30 mouse cellular contexts compared by ENCODE assay signal in genomic region chr6:42424472-42424871, GRCm38 (mm10). TPM values are rescaled to one million over a fixed set of nuclear protein-coding genes. Genes with fewer than 3 reads are reported as not detected.
DNase-seq lines count a peak whose midpoint lies in the region; ATAC-seq and TF ChIP-seq lines count a peak whose summit lies in the region.
"Had no signal": no experiment of that assay in that cellular context is flagged by ENCODE, and none has a peak within 500 bp of the region (broad histone marks: within the 10 kb centered on the region; RNA-seq: fewer than 3 reads in every experiment).

No protein-coding gene starts in this region.

- no peaks in the 10 kb centered on the region for H3K36me3 ChIP-seq in myocyte (ENCODE audit: control insufficient read depth, insufficient read depth)
- H3K36me3 ChIP-seq: embryonic facial prominence, embryonic 12.5 days; embryonic facial prominence, embryonic 15.5 days; heart, embryonic 12.5 days; heart, embryonic 15.5 days; hindbrain, embryonic 12.5 days had no signal

- TF ChIP-seq POLR2A in myocyte (IDR thresholded peaks at IDR 0.05; ENCODE audit: insufficient read length, low read depth), result no peak

- DNase-seq in adrenal gland, adult 18-20 months (ENCODE audit: low spot score in 2 of 2), result no peak
- DNase-seq in cerebellum, adult 9-10 months, result no peak
- no peak for DNase-seq in cerebellum, postnatal 36 days
- DNase-seq: adrenal gland, postnatal 10 days; adrenal gland, postnatal 36 days; cerebellum, adult 18-20 months; cerebellum, adult 9-11 months; cerebellum, postnatal 25 days; forebrain, postnatal 0 days; gastrocnemius, adult 2 months; gastrocnemius, postnatal 14 days; heart, adult 18-20 months; heart, postnatal 10 days; heart, postnatal 4 days had no signal

- ATAC-seq in common myeloid progenitor, adult 5-6 weeks (replicated peaks; ENCODE audit: low read depth, poor library complexity, severe bottlenecking), result peak; percentile 62
- ATAC-seq in hematopoietic stem cell, adult 5-6 weeks (replicated peaks in 1 of 2; ENCODE audit: insufficient read depth in 1 of 2, low FRiP score in 2 of 2, low TSS enrichment in 1 of 2, low read depth in 1 of 2, poor library complexity in 2 of 2, severe bottlenecking in 2 of 2), result peak; percentile 37 to 44
- ATAC-seq: activated CD4-positive, CD25-positive, alpha-beta regulatory T cell, adult 4 months; forebrain, embryonic 14.5 days; forebrain, postnatal 0 days; hindbrain, embryonic 16.5 days; intestine, postnatal 0 days had no signal

- no peak overlapping the region for H3K4me3 ChIP-seq in myocyte
- H3K4me3 ChIP-seq: embryonic facial prominence, embryonic 12.5 days; embryonic facial prominence, embryonic 15.5 days; gastrocnemius, adult 2 months; heart, embryonic 12.5 days; heart, embryonic 15.5 days; hindbrain, embryonic 12.5 days had no signal

- no peak overlapping the region for H3ac ChIP-seq in myocyte (ENCODE audit: control insufficient read depth, insufficient read length)

- no peaks in the 10 kb centered on the region for H3K27me3 ChIP-seq in myocyte (ENCODE audit: control insufficient read depth, insufficient read depth, insufficient read length)
- H3K27me3 ChIP-seq: embryonic facial prominence, embryonic 12.5 days; embryonic facial prominence, embryonic 15.5 days; heart, embryonic 12.5 days; heart, embryonic 15.5 days; hindbrain, embryonic 12.5 days had no signal

- H3K79me2 ChIP-seq in myocyte (ENCODE audit: control insufficient read depth, insufficient read depth), result no peaks in the 10 kb centered on the region

- peak overlapping the region; percentile 28 for H3K4me2 ChIP-seq in myocyte (ENCODE audit: low read depth)
- H3K4me2 ChIP-seq: embryonic facial prominence, embryonic 12.5 days; embryonic facial prominence, embryonic 15.5 days; heart, embryonic 12.5 days; heart, embryonic 15.5 days; hindbrain, embryonic 12.5 days had no signal

TF ChIP-seq in myocyte, 11 proteins besides CTCF, POLR2A, EP300 and RAD21:
- TF ChIP-seq TCF12 (IDR thresholded peaks at IDR 0.05; ENCODE audit: insufficient read depth, poor library complexity, severe bottlenecking), result no peak
- no peak for TF ChIP-seq E2F4 (IDR thresholded peaks at IDR 0.05; ENCODE audit: insufficient read depth)
- TF ChIP-seq TCF3 (IDR thresholded peaks at IDR 0.05; ENCODE audit: insufficient read length, low read depth), result no peak
- no peak for TF ChIP-seq MYOG (IDR thresholded peaks at IDR 0.05; ENCODE audit: control insufficient read depth in 1 of 3, insufficient read depth in 1 of 3, insufficient read length in 2 of 3, low read depth in 2 of 3)

RNA-seq across cellular contexts. Expression of gene Tas2r126, which starts 9.9 kb away (rescaled TPM):
- total RNA-seq in common myeloid progenitor, adult 5-6 weeks (2017), result not detected in 2 replicates
- total RNA-seq in hematopoietic stem cell, adult 5-6 weeks (2017), result not detected in 2 replicates
- not detected for polyA plus RNA-seq in myocyte (2012; fragmentation: generic; extraction: Trizol)
- total RNA-seq in adrenal gland, adult 18-20 months (2021), result under 1 TPM in 1 of 2 experiments, not detected in 1; 0.89 TPM
- total RNA-seq: ES-E14; forebrain, postnatal 0 days; gastrocnemius, postnatal 14 days; heart, adult 18-20 months; heart, postnatal 10 days; heart, postnatal 4 days had no signal
- polyA plus RNA-seq: activated CD4-positive, CD25-positive, alpha-beta regulatory T cell, adult 4 months; embryonic facial prominence, embryonic 12.5 days; embryonic facial prominence, embryonic 15.5 days; forebrain, embryonic 11.5 days; forebrain, embryonic 14.5 days; forebrain, postnatal 0 days; frontal cortex, adult 2 months; heart, embryonic 12.5 days; heart, embryonic 15.5 days; hindbrain, embryonic 12.5 days; hindbrain, embryonic 16.5 days; intestine, postnatal 0 days had no signal

RNA-seq across cellular contexts. Expression of gene Tas2r135, which starts 19.2 kb away (rescaled TPM):
- total RNA-seq in common myeloid progenitor, adult 5-6 weeks (2017), result not detected in 2 replicates
- not detected in 2 replicates for total RNA-seq in hematopoietic stem cell, adult 5-6 weeks (2017)
- not detected for polyA plus RNA-seq in myocyte (2012; fragmentation: generic; extraction: Trizol)
- 1 to 10 TPM in 1 of 2 experiments, under 1 TPM in 1; 0.38 to 3.4 TPM for total RNA-seq in adrenal gland, adult 18-20 months (2021)
- total RNA-seq: ES-E14; forebrain, postnatal 0 days; gastrocnemius, adult 2 months; gastrocnemius, postnatal 14 days; gastrocnemius, postnatal 4 days; heart, adult 18-20 months had no signal
- polyA plus RNA-seq: embryonic facial prominence, embryonic 12.5 days; embryonic facial prominence, embryonic 15.5 days; forebrain, embryonic 11.5 days; forebrain, embryonic 14.5 days; forebrain, postnatal 0 days; heart, embryonic 12.5 days; heart, embryonic 15.5 days; hindbrain, embryonic 12.5 days; hindbrain, embryonic 16.5 days; intestine, postnatal 0 days had no signal

RNA-seq across cellular contexts. Expression of gene Tas2r143, which starts 24.4 kb away (rescaled TPM):
- total RNA-seq in common myeloid progenitor, adult 5-6 weeks (2017), result not detected in 2 replicates
- total RNA-seq in hematopoietic stem cell, adult 5-6 weeks (2017), result not detected in 2 replicates
- not detected for polyA plus RNA-seq in myocyte (2012; fragmentation: generic; extraction: Trizol)
- 1 to 10 TPM in 1 of 2 experiments, not detected in 1; 4.5 TPM for total RNA-seq in adrenal gland, adult 18-20 months (2021)
- total RNA-seq: ES-E14; forebrain, postnatal 0 days; gastrocnemius, adult 2 months; heart, adult 18-20 months; heart, postnatal 10 days had no signal
- polyA plus RNA-seq: activated CD4-positive, CD25-positive, alpha-beta regulatory T cell, adult 4 months; embryonic facial prominence, embryonic 12.5 days; embryonic facial prominence, embryonic 15.5 days; forebrain, embryonic 11.5 days; forebrain, embryonic 14.5 days; forebrain, postnatal 0 days; heart, embryonic 12.5 days; heart, embryonic 15.5 days; hindbrain, embryonic 12.5 days; hindbrain, embryonic 16.5 days; intestine, postnatal 0 days had no signal

RNA-seq across cellular contexts. Expression of gene Olfr458, which starts 40.5 kb away (rescaled TPM):
- not detected in 2 replicates for total RNA-seq in common myeloid progenitor, adult 5-6 weeks (2017)
- not detected in 2 replicates for total RNA-seq in hematopoietic stem cell, adult 5-6 weeks (2017)
- polyA plus RNA-seq in myocyte (2012; fragmentation: generic; extraction: Trizol), result not detected
- total RNA-seq in adrenal gland, adult 18-20 months (2021), result not detected
- total RNA-seq: adrenal gland, postnatal 10 days; adrenal gland, postnatal 36 days; ES-E14; forebrain, postnatal 0 days; gastrocnemius, adult 2 months; gastrocnemius, postnatal 14 days; gastrocnemius, postnatal 4 days; heart, adult 18-20 months; heart, postnatal 10 days; heart, postnatal 4 days had no signal
- polyA plus RNA-seq: activated CD4-positive, CD25-positive, alpha-beta regulatory T cell, adult 4 months; embryonic facial prominence, embryonic 12.5 days; embryonic facial prominence, embryonic 15.5 days; forebrain, embryonic 11.5 days; forebrain, embryonic 14.5 days; forebrain, postnatal 0 days; frontal cortex, adult 2 months; heart, embryonic 12.5 days; heart, embryonic 15.5 days; hindbrain, embryonic 12.5 days; hindbrain, embryonic 16.5 days; intestine, postnatal 0 days had no signal

RNA-seq across cellular contexts. Expression of gene Epha1, which starts 51.4 kb away (rescaled TPM):
- total RNA-seq in common myeloid progenitor, adult 5-6 weeks (2017), result 1.8 TPM in 1 of 2 replicates, not detected in the other
- total RNA-seq in hematopoietic stem cell, adult 5-6 weeks (2017), result 0.56 and 0.84 TPM in 2 replicates
- polyA plus RNA-seq in myocyte (2012; fragmentation: generic; extraction: Trizol), result 6.3 TPM
- total RNA-seq in adrenal gland, adult 18-20 months (2021), result under 1 TPM; 0.45 to 0.46 TPM
